ENCODE assay signal across 21 mouse cellular contexts in the genomic region with DNA sequence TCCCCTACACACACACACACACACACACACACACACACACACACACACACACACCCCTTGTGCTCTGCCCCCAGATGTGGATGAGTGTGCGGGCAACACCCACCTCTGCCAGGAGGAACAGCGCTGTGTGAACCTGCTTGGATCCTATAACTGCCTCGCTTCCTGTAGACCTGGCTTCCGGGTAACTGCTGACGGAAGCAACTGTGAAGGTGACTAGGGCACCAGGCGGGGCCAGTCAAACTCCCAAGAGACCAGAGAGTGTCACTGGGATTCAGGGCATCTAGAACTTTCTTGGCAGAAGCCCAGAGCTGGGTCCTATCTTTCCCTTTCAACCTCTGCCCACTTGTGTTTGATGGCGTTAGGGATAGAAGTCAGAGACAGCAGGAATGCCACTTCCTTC. TPM values are rescaled to one million over a fixed set of nuclear protein-coding genes. Genes with fewer than 3 reads are reported as not detected.
A peak's percentile ranks its signal among the peaks of the same experiment; 100 is the strongest.
DNase-seq lines count a peak whose midpoint lies in the region; ATAC-seq and TF ChIP-seq lines count a peak whose summit lies in the region.
"Had no signal": no experiment of that assay in that cellular context is flagged by ENCODE, and none has a peak within 500 bp of the region (broad histone marks: within the 10 kb centered on the region; RNA-seq: fewer than 3 reads in every experiment).

No protein-coding gene starts in this region.

- H3K9ac ChIP-seq in heart, embryonic 13.5 days, result 0 out of 2 replicates have a peak overlapping the region, but pooled peaks have one; percentile 38
- H3K9ac ChIP-seq in forebrain, embryonic 14.5 days (ENCODE audit: low read length), result no peak overlapping the region
- H3K9ac ChIP-seq: forebrain, embryonic 15.5 days; lung, embryonic 15.5 days; neural tube, embryonic 12.5 days; stomach, embryonic 15.5 days had no signal

- H3K4me2 ChIP-seq in heart, embryonic 13.5 days, result 0 out of 2 replicates have a peak overlapping the region, but pooled peaks have one; percentile 5
- no peak overlapping the region for H3K4me2 ChIP-seq in forebrain, embryonic 14.5 days (ENCODE audit: low read length)
- H3K4me2 ChIP-seq: forebrain, embryonic 15.5 days; heart, embryonic 12.5 days; lung, embryonic 15.5 days; neural tube, embryonic 12.5 days; stomach, embryonic 15.5 days had no signal

- WGBS in heart, embryonic 13.5 days, result 66% methylated on average over 7 of the region's 7 CpGs
- 63% methylated on average over 7 of the region's 7 CpGs for WGBS in spleen, adult 2 months
- 91% methylated on average over 7 of the region's 7 CpGs for WGBS in forebrain, embryonic 14.5 days

- no peak overlapping the region for H3K4me3 ChIP-seq in heart, embryonic 13.5 days
- H3K4me3 ChIP-seq in spleen, adult 2 months (ENCODE audit: extremely low read depth, insufficient read depth, insufficient read length), result peak overlapping the region; percentile 47
- H3K4me3 ChIP-seq in forebrain, embryonic 14.5 days (ENCODE audit: low read depth, low read length), result no peak overlapping the region
- H3K4me3 ChIP-seq: forebrain, embryonic 15.5 days; heart, embryonic 12.5 days; lung, embryonic 15.5 days; neural tube, embryonic 12.5 days; stomach, embryonic 15.5 days had no signal

- ATAC-seq in heart, embryonic 13.5 days (ENCODE audit: extremely low read depth, insufficient number of reproducible peaks, low FRiP score, low TSS enrichment), result no peak
- ATAC-seq in forebrain, embryonic 14.5 days, result no peak
- no peak for ATAC-seq in megakaryocyte-erythroid progenitor cell, adult 5-6 weeks (replicated peaks; ENCODE audit: low FRiP score, low TSS enrichment, poor library complexity, severe bottlenecking)
- ATAC-seq: forebrain, embryonic 15.5 days; midbrain, embryonic 16.5 days had no signal

- H3K27ac ChIP-seq in heart, embryonic 13.5 days (replicated peaks), result no peak overlapping the region
- peak overlapping the region; percentile 11; the same call in 1 of the 2 replicates for H3K27ac ChIP-seq in spleen, adult 2 months (ENCODE audit: insufficient read depth, low read length)
- H3K27ac ChIP-seq in forebrain, embryonic 14.5 days (ENCODE audit: low read depth, low read length), result no peak overlapping the region
- H3K27ac ChIP-seq: forebrain, embryonic 15.5 days; neural tube, embryonic 12.5 days had no signal

- H3K27me3 ChIP-seq in heart, embryonic 13.5 days (replicated peaks), result peaks cover 35% of the 10 kb centered on the region
- no peaks in the 10 kb centered on the region for H3K27me3 ChIP-seq in spleen, adult 2 months (ENCODE audit: control insufficient read depth, insufficient read depth, low read length)
- peaks cover 19% of the 10 kb centered on the region for H3K27me3 ChIP-seq in forebrain, embryonic 14.5 days (replicated peaks; ENCODE audit: control insufficient read depth, insufficient read depth, low read length)

- H3K9me3 ChIP-seq in heart, embryonic 13.5 days, result no peaks in the 10 kb centered on the region
- H3K9me3 ChIP-seq in forebrain, embryonic 14.5 days (replicated peaks; ENCODE audit: control insufficient read depth, low read length), result no peaks in the 10 kb centered on the region
- H3K9me3 ChIP-seq: forebrain, embryonic 15.5 days; heart, embryonic 12.5 days; lung, embryonic 15.5 days; neural tube, embryonic 12.5 days; stomach, embryonic 15.5 days had no signal

- no peak for TF ChIP-seq CTCF in spleen, adult 2 months (IDR thresholded peaks at IDR 0.05; ENCODE audit: extremely low read depth, insufficient read depth, insufficient read length, insufficient replicate concordance)

- no peaks in the 10 kb centered on the region for H3K36me3 ChIP-seq in heart, embryonic 13.5 days
- H3K36me3 ChIP-seq in spleen, adult 2 months (ENCODE audit: control insufficient read depth, insufficient read depth, low read length), result no peaks in the 10 kb centered on the region
- no peaks in the 10 kb centered on the region for H3K36me3 ChIP-seq in forebrain, embryonic 14.5 days (ENCODE audit: control insufficient read depth, insufficient read depth, low read length)
- H3K36me3 ChIP-seq: forebrain, embryonic 15.5 days; heart, embryonic 12.5 days; lung, embryonic 15.5 days; neural tube, embryonic 12.5 days; stomach, embryonic 15.5 days had no signal

- intact Hi-C loops in heart, postnatal 25 days (cut with DNase I), result no loop called here

- peaks cover 60% of the 10 kb centered on the region for H3K4me1 ChIP-seq in heart, embryonic 13.5 days
- peaks cover 8% of the 10 kb centered on the region; the same call in 1 of the 2 replicates for H3K4me1 ChIP-seq in spleen, adult 2 months (ENCODE audit: control insufficient read depth, insufficient read depth, insufficient read length)
- H3K4me1 ChIP-seq in forebrain, embryonic 14.5 days (ENCODE audit: control insufficient read depth, insufficient read depth, low read length), result peaks cover 3% of the 10 kb centered on the region

- DNase-seq in heart, postnatal 25 days (ENCODE audit: low spot score), result no peak
- no peak for DNase-seq in spleen, adult 2 months (ENCODE audit: low read depth in 1 of 2, low spot score in 2 of 2)
- no peak for DNase-seq in spleen, postnatal 36 days (ENCODE audit: low spot score in 2 of 2)
- peak; percentile 66 for DNase-seq in induced T-regulatory cell, adult 2 months (ENCODE audit: low read depth)
- no peak for DNase-seq in forebrain, embryonic 14.5 days (ENCODE audit: low spot score)
- DNase-seq in frontal cortex, adult 2 months (ENCODE audit: extremely low spot score in 1 of 2, low spot score in 1 of 2), result no peak
- DNase-seq: adrenal gland, postnatal 25 days; cerebellum, postnatal 14 days; gastrocnemius, postnatal 14 days; kidney, postnatal 14 days; layer of hippocampus, adult 9-11 months; right cerebral cortex, postnatal 4 days; thymus, postnatal 14 days had no signal

- TF ChIP-seq POLR2A in spleen, adult 2 months (IDR thresholded peaks at IDR 0.05; ENCODE audit: low read depth, low read length), result no peak; the same call in 1 of the 2 replicates

RNA-seq across cellular contexts. Expression of a gene that starts 14.6 kb away (rescaled TPM):
- 10.4 and 12.5 TPM in 2 replicates for polyA plus RNA-seq in heart, embryonic 13.5 days (2015; fragmentation: Nextera tagmentation; extraction: Ambion mirVana)
- 1 to 10 TPM; 4.3 to 4.4 TPM for total RNA-seq in heart, postnatal 25 days (2021)
- 17.5 and 18.9 TPM in 2 replicates for polyA plus RNA-seq in spleen, adult 2 months (2012; rRNA removed)
- polyA plus RNA-seq in forebrain, embryonic 14.5 days (2014; fragmentation: Nextera tagmentation; extraction: Ambion mirVana), result 6.3 and 6.9 TPM in 2 replicates
- 63.2 and 78.5 TPM in 2 replicates for total RNA-seq in megakaryocyte-erythroid progenitor cell, adult 5-6 weeks (2014; fragmentation: Nextera tagmentation)
- 93.7 and 108 TPM in 2 replicates for total RNA-seq in megakaryocyte-erythroid progenitor cell, adult 5-6 weeks (2017)
- polyA plus RNA-seq in frontal cortex, adult 2 months (2012; rRNA removed), result 32.4 and 40.1 TPM in 2 replicates
